Mouse (Mus musculus) cerebellum, adult 2 months (tissue): ENCODE results near the gene Itgb3.

Experiments
- CTCF ChIP-seq: fragments of 200-500 bp; IDR thresholded peaks from 2 replicates; pipeline ENCODE4 v1.5.1; 2011; ENCODE audit warnings: low read depth, mild to moderate bottlenecking, control low read depth, low read length, moderate library complexity, borderline replicate concordance; ENCODE audit not compliant: insufficient read depth
- POLR2A ChIP-seq: fragments of 200-500 bp; IDR thresholded peaks from 2 replicates; pipeline ENCODE4 v1.6.1; 2011; ENCODE audit warnings: low read length, control low read depth, borderline replicate concordance; ENCODE audit not compliant: insufficient read depth

DNA sequence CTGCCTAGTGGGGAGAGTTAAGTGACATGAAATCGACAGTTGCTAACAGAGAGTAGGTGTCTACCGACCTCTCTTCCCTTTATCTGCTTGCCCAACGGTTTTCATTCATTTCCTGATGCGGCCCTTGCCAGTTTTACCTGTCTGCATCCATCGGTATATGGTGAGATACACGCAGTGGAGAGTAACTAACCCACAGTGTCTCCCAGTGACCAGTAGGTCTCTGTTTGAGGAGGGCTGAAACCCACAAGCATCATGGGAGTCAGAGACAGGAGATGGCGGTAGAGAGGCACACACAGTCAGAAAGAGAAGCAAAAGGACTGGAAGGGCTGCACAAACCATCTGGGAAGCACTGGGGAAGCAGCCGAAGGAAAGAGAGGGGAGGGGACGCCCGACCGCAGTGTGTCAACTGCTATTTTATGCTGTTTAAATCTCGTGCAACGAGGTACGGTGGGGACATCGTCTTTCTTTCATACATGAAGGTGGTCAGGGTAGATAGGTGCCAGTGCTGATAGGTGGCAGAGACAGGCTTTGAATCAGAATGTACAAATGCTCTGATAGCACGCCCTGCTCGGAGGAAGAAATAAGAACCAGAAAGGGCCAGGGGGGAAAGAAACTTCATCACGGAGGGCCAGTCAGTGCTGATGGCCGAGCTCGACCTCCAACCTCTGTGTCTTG, 53.9 kb downstream of the Itgb3 start:
- TF ChIP-seq CTCF (no peak), POLR2A (no peak)
